Mouse (Mus musculus): Measurements from ENCODE around the gene Dlg3. TPM values are rescaled to one million over a fixed set of nuclear protein-coding genes. Genes with fewer than 3 reads are reported as not detected.

Dlg3 gene
- polyA plus RNA-seq (2015; fragmentation: Nextera tagmentation; extraction: Ambion mirVana): 10.1 and 12.0 TPM in 2 replicates

DNA sequence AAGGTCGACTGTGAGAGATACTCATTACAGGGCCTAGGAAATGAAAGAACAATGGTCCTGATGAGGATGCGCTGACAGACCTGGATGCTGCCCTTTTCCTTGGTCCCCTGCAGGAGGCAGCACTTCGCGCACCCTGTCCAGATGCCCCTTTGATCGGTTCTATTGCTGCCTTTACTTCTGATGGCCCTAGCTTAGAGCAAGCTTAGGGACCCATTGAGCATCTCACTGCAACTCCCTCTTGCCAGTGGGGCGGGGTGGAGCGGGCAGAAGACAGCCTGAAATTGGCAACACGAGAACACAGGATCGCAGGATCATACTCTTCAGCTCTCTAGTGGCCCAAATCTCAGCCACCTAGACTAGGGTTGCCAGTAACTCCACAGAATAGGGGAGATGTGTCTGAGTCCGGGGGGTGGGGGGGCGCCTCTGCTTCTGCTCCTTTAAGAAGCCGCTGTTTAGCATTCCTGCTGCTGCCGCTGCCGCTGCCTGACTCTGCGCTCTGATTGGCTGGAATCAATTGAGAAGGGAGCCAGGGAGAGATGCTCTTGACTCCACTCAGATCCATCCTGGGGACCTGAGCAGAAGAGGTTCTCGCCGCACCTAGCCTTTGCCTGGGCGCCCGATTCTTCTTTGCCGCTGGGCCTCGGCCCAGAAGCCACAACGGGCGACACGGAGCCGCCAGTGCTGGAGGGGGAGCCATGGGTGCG, at the start of gene Dlg3:
Dlg3 (plus strand) TSS at position 542 of the 704 bp plus-strand sequence.
- H3K9ac ChIP-seq (ENCODE audit: low read depth, low read length): peak within 1 kb of the TSS; percentile 86
- peak within 1 kb of the TSS; percentile 87 for H3K27ac ChIP-seq (ENCODE audit: low read depth, low read length)
- H3K4me1 ChIP-seq (ENCODE audit: control insufficient read depth, insufficient read depth, low read depth, low read length): no peaks in the 10 kb centered on the region; the same call in 1 of the 2 replicates
- H3K27me3 ChIP-seq (replicated peaks; ENCODE audit: control insufficient read depth, insufficient read depth, low read length): no peaks in the 10 kb centered on the region
- WGBS: 17% methylated on average over 24 of the region's 26 CpGs
- H3K4me3 ChIP-seq (ENCODE audit: low read length): peak within 1 kb of the TSS; percentile 66
- no peaks in the 10 kb centered on the region for H3K36me3 ChIP-seq (ENCODE audit: control insufficient read depth, insufficient read depth, low read length)
- no peaks in the 10 kb centered on the region for H3K9me3 ChIP-seq (ENCODE audit: control insufficient read depth, low read length)
- H3K4me2 ChIP-seq (ENCODE audit: low read length): peak within 1 kb of the TSS; percentile 57
- ATAC-seq: peak; percentile 91

DNA sequence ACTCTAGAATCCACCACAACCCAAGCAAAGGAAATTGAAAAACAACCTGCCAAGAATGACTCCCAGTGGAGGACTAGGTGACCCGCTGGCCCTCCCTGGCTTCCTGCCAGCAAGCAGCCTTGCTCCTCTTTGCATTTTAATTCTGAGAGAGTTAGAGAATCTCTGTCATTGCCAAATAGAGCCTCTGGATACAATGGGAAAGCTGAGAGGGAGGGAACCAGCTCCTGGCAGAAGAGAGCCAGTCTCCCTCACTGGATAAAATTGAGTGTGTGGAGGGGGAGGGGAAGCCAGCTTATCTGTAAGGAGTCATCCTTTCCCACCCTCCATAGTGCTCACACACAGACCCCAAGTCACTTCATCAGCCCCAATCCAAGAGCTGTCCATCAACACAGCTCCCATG, 38.6 kb upstream of the Dlg3 start:
- Histone ChIP-seq H3K9me3 (ENCODE audit: control insufficient read depth, low read length) (no peaks in the 10 kb centered on the region), H3K9ac (ENCODE audit: low read depth, low read length) (no peak overlapping the region), H3K27ac (ENCODE audit: low read depth, low read length) (peak overlapping the region; percentile 61), H3K4me2 (ENCODE audit: low read length) (no peak overlapping the region), H3K36me3 (ENCODE audit: control insufficient read depth, insufficient read depth, low read length) (no peaks in the 10 kb centered on the region), H3K4me1 (ENCODE audit: control insufficient read depth, insufficient read depth, low read depth, low read length) (peaks cover 3% of the 10 kb centered on the region; the same call in 1 of the 2 replicates), H3K27me3 (replicated peaks; ENCODE audit: control insufficient read depth, insufficient read depth, low read length) (no peaks in the 10 kb centered on the region), H3K4me3 (ENCODE audit: low read length) (no peak overlapping the region)
- peak; percentile 69 for ATAC-seq
- 35% methylated on average over 1 of the region's 1 CpGs for WGBS

DNA sequence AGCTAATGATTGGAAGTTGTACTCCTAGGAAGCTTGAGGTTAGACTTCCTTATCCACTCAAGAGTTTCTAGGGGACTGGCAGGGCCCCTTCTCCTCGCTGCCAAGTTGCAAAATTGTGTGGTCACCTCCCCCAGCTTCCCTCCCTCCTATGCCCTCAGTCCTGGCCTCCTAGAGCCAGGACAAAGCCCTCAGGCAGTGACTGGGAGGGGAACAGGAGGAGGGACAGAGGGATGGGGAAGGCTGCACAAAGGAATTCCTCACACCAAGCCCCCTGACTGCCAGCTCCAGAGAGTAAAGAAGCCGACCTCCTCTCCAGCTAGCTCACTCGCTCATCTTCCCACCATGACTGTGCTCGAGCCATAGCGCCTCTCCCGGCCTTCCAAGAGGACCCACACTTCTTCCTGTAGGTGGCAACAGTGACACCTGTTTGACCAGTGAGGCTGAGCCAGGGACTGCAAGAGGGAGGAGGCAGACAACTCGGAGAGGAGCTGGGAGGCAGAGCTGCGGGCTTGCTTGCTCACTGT, 37.8 kb upstream of the Dlg3 start, which contains the start of gene Gdpd2:
Gdpd2 (plus strand) TSS at position 209 of the 524 bp plus-strand sequence.
- no peaks in the 10 kb centered on the region for H3K27me3 ChIP-seq (replicated peaks; ENCODE audit: control insufficient read depth, insufficient read depth, low read length)
- H3K4me2 ChIP-seq (ENCODE audit: low read length): peak within 1 kb of the TSS; percentile 58
- ATAC-seq: peak; percentile 92
- H3K4me1 ChIP-seq (ENCODE audit: control insufficient read depth, insufficient read depth, low read depth, low read length): peaks cover 3% of the 10 kb centered on the region; the same call in 1 of the 2 replicates
- H3K9ac ChIP-seq (ENCODE audit: low read depth, low read length): peak within 1 kb of the TSS; percentile 61
- H3K9me3 ChIP-seq (ENCODE audit: control insufficient read depth, low read length): no peaks in the 10 kb centered on the region
- peak within 1 kb of the TSS; percentile 38 for H3K4me3 ChIP-seq (ENCODE audit: low read length)
- H3K36me3 ChIP-seq (ENCODE audit: control insufficient read depth, insufficient read depth, low read length): no peaks in the 10 kb centered on the region
- 29% methylated on average over 8 of the region's 8 CpGs for WGBS
- H3K27ac ChIP-seq (ENCODE audit: low read depth, low read length): peak within 1 kb of the TSS; percentile 61

- Histone ChIP-seq H3K27ac (ENCODE audit: low read depth, low read length) (peak overlapping the region; percentile 61), H3K4me2 (ENCODE audit: low read length) (peak overlapping the region; percentile 58), H3K27me3 (replicated peaks; ENCODE audit: control insufficient read depth, insufficient read depth, low read length) (no peaks in the 10 kb centered on the region), H3K9me3 (ENCODE audit: control insufficient read depth, low read length) (no peaks in the 10 kb centered on the region), H3K4me3 (ENCODE audit: low read length) (peak overlapping the region; percentile 38), H3K4me1 (ENCODE audit: control insufficient read depth, insufficient read depth, low read depth, low read length) (peaks cover 3% of the 10 kb centered on the region; the same call in 1 of the 2 replicates), H3K36me3 (ENCODE audit: control insufficient read depth, insufficient read depth, low read length) (no peaks in the 10 kb centered on the region), H3K9ac (ENCODE audit: low read depth, low read length) (peak overlapping the region; percentile 61)
- no peak; the same call in 1 of the 2 replicates for ATAC-seq
- WGBS: 30% methylated on average over 8 of the region's 8 CpGs
Observed at GRCm38 (mm10) chrX:100730266-100730665, 37.3 kb upstream of the Dlg3 start.

DNA sequence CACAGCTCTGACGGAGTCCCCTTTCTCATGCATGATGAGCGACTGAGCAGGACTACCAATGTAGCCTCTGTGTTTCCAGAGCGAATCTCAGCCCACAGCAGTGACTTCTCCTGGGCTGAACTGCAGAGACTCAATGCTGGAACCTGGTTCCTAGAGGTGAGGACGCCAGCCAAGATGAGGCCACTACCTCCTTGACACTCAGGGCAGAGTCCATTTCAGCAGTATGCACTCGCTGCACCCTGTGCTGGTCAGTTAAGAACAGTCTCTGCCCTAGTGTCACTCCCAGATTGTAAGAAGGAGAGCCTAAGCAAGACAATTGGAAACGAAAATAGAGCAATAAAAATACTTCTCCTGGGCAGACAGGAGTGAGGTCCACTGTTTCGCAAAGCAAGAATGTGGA, 33.2 kb upstream of the Dlg3 start:
- peaks cover 3% of the 10 kb centered on the region; the same call in 1 of the 2 replicates for H3K4me1 ChIP-seq (ENCODE audit: control insufficient read depth, insufficient read depth, low read depth, low read length)
- H3K27me3 ChIP-seq (replicated peaks; ENCODE audit: control insufficient read depth, insufficient read depth, low read length): no peaks in the 10 kb centered on the region; the same call in 1 of the 2 replicates
- H3K36me3 ChIP-seq (ENCODE audit: control insufficient read depth, insufficient read depth, low read length): no peaks in the 10 kb centered on the region
- H3K4me3 ChIP-seq (ENCODE audit: low read length): no peak overlapping the region
- no peak overlapping the region for H3K27ac ChIP-seq (ENCODE audit: low read depth, low read length)
- no peak for ATAC-seq
- H3K9me3 ChIP-seq (ENCODE audit: control insufficient read depth, low read length): no peaks in the 10 kb centered on the region
- no peak overlapping the region for H3K4me2 ChIP-seq (ENCODE audit: low read length)
- 78% methylated on average over 7 of the region's 7 CpGs for WGBS
- H3K9ac ChIP-seq (ENCODE audit: low read depth, low read length): no peak overlapping the region

DNA sequence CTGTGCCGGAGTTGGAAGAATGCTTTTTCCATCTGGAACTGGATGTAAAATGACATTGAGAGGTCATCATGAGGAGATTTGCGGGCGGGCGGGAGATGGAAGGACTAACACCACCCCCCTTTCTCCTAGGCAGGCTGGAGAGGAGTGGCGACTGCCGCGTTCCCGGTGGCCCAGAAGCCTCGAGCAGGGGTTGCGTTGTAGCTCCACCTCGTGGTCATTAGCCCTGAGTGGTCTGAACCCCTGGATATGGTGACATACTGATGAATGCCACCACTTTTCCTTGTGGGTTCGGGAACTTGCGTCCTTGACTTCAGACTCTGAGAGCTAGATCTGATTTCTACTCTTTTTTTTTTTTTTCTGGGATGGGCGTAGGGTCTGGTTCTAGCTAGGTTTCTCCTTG, 28.6 kb upstream of the Dlg3 start:
- Histone ChIP-seq H3K9me3 (ENCODE audit: control insufficient read depth, low read length) (no peaks in the 10 kb centered on the region), H3K36me3 (ENCODE audit: control insufficient read depth, insufficient read depth, low read length) (no peaks in the 10 kb centered on the region), H3K4me1 (ENCODE audit: control insufficient read depth, insufficient read depth, low read depth, low read length) (no peaks in the 10 kb centered on the region), H3K27ac (ENCODE audit: low read depth, low read length) (no peak overlapping the region), H3K9ac (ENCODE audit: low read depth, low read length) (peak overlapping the region; percentile 44; the same call in 1 of the 2 replicates), H3K27me3 (replicated peaks; ENCODE audit: control insufficient read depth, insufficient read depth, low read length) (no peaks in the 10 kb centered on the region; the same call in 1 of the 2 replicates), H3K4me3 (ENCODE audit: low read length) (peak overlapping the region; percentile 31), H3K4me2 (ENCODE audit: low read length) (peak overlapping the region; percentile 55)
- peak; percentile 76 for ATAC-seq
- WGBS: 25% methylated on average over 14 of the region's 14 CpGs

DNA sequence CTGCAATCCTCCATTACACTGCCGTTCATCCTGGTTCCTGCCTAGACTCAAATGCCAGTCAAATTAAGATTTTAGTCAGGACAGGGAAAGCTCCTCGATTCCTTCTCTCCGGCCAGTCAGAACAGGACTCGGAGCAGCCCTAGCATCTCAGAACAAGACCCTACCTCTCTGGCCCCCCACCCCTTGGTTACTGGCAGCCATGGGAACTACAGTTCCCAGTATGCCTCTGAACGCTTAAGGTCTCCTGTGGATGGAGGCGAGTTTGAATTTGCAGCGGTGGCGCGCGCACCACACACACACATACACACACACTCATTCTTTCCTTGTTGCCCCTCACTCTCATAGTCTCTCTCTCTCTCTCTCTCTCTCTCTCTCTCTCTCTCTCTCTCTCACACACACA, 28.1 kb upstream of the Dlg3 start:
- WGBS: 10% methylated on average over 10 of the region's 10 CpGs
- H3K27ac ChIP-seq (ENCODE audit: low read depth, low read length): no peak overlapping the region
- H3K9ac ChIP-seq (ENCODE audit: low read depth, low read length): peak overlapping the region; percentile 44; the same call in 1 of the 2 replicates

DNA sequence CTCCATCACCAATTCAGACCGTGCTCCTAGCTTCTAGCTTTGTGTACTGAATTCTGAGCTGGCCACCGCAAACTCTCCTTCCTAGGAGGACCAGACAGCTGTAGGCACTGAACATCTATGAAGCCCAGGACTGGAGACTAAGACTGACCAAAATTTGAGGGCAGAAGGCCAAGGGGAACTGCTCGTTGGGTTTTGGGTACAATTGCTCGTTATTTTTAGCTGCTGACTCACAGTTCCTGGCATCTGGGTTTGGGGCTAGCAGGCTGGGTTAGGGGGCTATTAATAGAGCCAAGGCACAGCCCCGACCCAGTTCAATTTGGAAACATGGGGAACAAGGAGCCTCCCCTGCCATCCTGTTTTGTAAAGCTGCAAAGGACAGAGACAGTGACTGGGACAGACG, 26.7 kb upstream of the Dlg3 start:
- Histone ChIP-seq H3K27ac (ENCODE audit: low read depth, low read length) (no peak overlapping the region), H3K4me3 (ENCODE audit: low read length) (no peak overlapping the region), H3K27me3 (replicated peaks; ENCODE audit: control insufficient read depth, insufficient read depth, low read length) (no peaks in the 10 kb centered on the region; the same call in 1 of the 2 replicates), H3K9me3 (ENCODE audit: control insufficient read depth, low read length) (no peaks in the 10 kb centered on the region), H3K4me1 (ENCODE audit: control insufficient read depth, insufficient read depth, low read depth, low read length) (no peaks in the 10 kb centered on the region), H3K4me2 (ENCODE audit: low read length) (no peak overlapping the region), H3K9ac (ENCODE audit: low read depth, low read length) (no peak overlapping the region), H3K36me3 (ENCODE audit: control insufficient read depth, insufficient read depth, low read length) (no peaks in the 10 kb centered on the region)
- 63% methylated on average over 6 of the region's 6 CpGs for WGBS
- no peak for ATAC-seq

More for the DNA sequence above, 28.1 kb upstream of the Dlg3 start:
- Histone ChIP-seq H3K9me3 (ENCODE audit: control insufficient read depth, low read length) (no peaks in the 10 kb centered on the region), H3K4me3 (ENCODE audit: low read length) (peak overlapping the region; percentile 31), H3K4me1 (ENCODE audit: control insufficient read depth, insufficient read depth, low read depth, low read length) (no peaks in the 10 kb centered on the region), H3K36me3 (ENCODE audit: control insufficient read depth, insufficient read depth, low read length) (no peaks in the 10 kb centered on the region), H3K27me3 (replicated peaks; ENCODE audit: control insufficient read depth, insufficient read depth, low read length) (no peaks in the 10 kb centered on the region; the same call in 1 of the 2 replicates), H3K4me2 (ENCODE audit: low read length) (peak overlapping the region; percentile 55)
- ATAC-seq: peak; percentile 84

DNA sequence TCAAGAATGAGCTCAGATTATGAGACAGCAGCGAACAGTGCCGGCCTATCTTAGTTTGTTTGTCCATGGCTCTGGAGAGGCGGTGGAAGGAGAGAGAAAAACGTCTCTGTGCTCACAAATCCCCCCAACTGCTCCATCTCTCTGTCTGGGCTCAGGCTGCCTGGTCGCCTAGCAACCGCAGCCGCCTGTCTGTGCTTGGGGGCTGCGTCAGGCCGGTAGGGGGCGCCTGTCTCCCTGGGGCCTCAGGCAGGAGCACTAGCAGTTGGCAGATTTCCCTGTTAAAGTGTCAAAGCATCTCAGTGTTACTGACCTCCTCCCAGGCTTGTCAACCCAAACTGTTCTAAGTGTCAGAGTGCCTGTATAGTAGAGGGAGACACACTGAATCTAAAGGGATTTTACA, 25.6 kb upstream of the Dlg3 start:
- no peaks in the 10 kb centered on the region for H3K36me3 ChIP-seq (ENCODE audit: control insufficient read depth, insufficient read depth, low read length)
- no peak overlapping the region for H3K4me3 ChIP-seq (ENCODE audit: low read length)
- no peaks in the 10 kb centered on the region for H3K9me3 ChIP-seq (ENCODE audit: control insufficient read depth, low read length)
- H3K4me2 ChIP-seq (ENCODE audit: low read length): no peak overlapping the region
- H3K27ac ChIP-seq (ENCODE audit: low read depth, low read length): no peak overlapping the region
- ATAC-seq: peak; percentile 72
- no peak overlapping the region for H3K9ac ChIP-seq (ENCODE audit: low read depth, low read length)
- no peaks in the 10 kb centered on the region; the same call in 1 of the 2 replicates for H3K27me3 ChIP-seq (replicated peaks; ENCODE audit: control insufficient read depth, insufficient read depth, low read length)
- no peaks in the 10 kb centered on the region for H3K4me1 ChIP-seq (ENCODE audit: control insufficient read depth, insufficient read depth, low read depth, low read length)
- WGBS: 8% methylated on average over 10 of the region's 10 CpGs
